Mouse (Mus musculus) MEL (cell line): ENCODE results near the gene Arhgef2. TPM values are rescaled to one million over a fixed set of nuclear protein-coding genes. Genes with fewer than 3 reads are reported as not detected.
"Not testable (repeated sequence)": the region's sequence is repeated elsewhere in the genome, so short reads cannot be mapped to it uniquely, and the experiment has no call there.

Experiments used
- DNase-seq: peaks from one replicate; pipeline ENCODE4 v3.0.0; 2011; ENCODE audit warnings: low read depth, low spot score
- H3K27ac ChIP-seq: 2 replicates; pipeline ENCODE4 v1.5.1; 2012; ENCODE audit warnings: low read depth, mild to moderate bottlenecking, control low read depth, low read length, moderate library complexity; ENCODE audit not compliant: control insufficient read depth
- H3K27me3 ChIP-seq, 2 experiments: fragments of 150-350 bp in 1 of 2; sonication (generic) in 1 of 2; 2 replicates each; pipeline ENCODE4 v1.6.1; 2012; ENCODE audit warnings: low read length in 2 of 2, mild to moderate bottlenecking in 2 of 2, improper control_type of control experiment in 1 of 2, moderate library complexity in 1 of 2; ENCODE audit not compliant: insufficient read depth in 2 of 2, control insufficient read depth in 1 of 2
- H3K36me3 ChIP-seq, 2 experiments: 2 replicates each; pipeline ENCODE4 v1.6.1; 2012 to 2014; ENCODE audit warnings: low read length in 2 of 2, improper control_type of control experiment in 1 of 2, inconsistent platforms in 1 of 2, mild to moderate bottlenecking in 1 of 2; ENCODE audit not compliant: insufficient read depth in 2 of 2, control insufficient read depth in 1 of 2
- H3K4me1 ChIP-seq, 2 experiments: fragments of 150-350 bp in 1 of 2; sonication (generic) in 1 of 2; 2 replicates each; pipeline ENCODE4 v1.6.1; 2012; ENCODE audit warnings: low read length in 2 of 2, improper control_type of control experiment in 1 of 2, mild to moderate bottlenecking in 1 of 2; ENCODE audit not compliant: insufficient read depth in 2 of 2, control insufficient read depth in 1 of 2
- H3K4me3 ChIP-seq, 2 experiments: fragments of 150-350 bp in 1 of 2; sonication (generic) in 1 of 2; 2 replicates each; pipeline ENCODE4 v1.5.1; 2012; ENCODE audit warnings: low read depth in 2 of 2, low read length in 2 of 2, mild to moderate bottlenecking in 2 of 2, moderate library complexity in 2 of 2, control low read depth in 1 of 2, improper control_type of control experiment in 1 of 2; ENCODE audit not compliant: control insufficient read depth in 1 of 2, insufficient read depth in 1 of 2
- H3K79me2 ChIP-seq: 2 replicates; pipeline ENCODE4 v1.6.1; 2012; ENCODE audit warnings: mild to moderate bottlenecking, low read length, moderate library complexity; ENCODE audit not compliant: control insufficient read depth, poor library complexity, insufficient read depth
- H3K9ac ChIP-seq: 2 replicates; pipeline ENCODE4 v1.6.1; 2012; ENCODE audit warnings: low read depth, mild to moderate bottlenecking, control low read depth, low read length, moderate library complexity; ENCODE audit not compliant: control insufficient read depth, poor library complexity, severe bottlenecking
- H3K9me3 ChIP-seq: fragments of 150-350 bp; sonication (generic); replicated peaks from 2 replicates; pipeline ENCODE4 v1.6.1; 2012; ENCODE audit warnings: mild to moderate bottlenecking, low read length, improper control_type of control experiment, moderate library complexity; ENCODE audit not compliant: insufficient read depth
- CHD2 ChIP-seq: IDR thresholded peaks from 2 replicates; pipeline ENCODE4 v1.6.1; 2011; ENCODE audit warnings: low read length, improper control_type of control experiment
- ELF1 ChIP-seq: IDR thresholded peaks from 2 replicates; pipeline ENCODE4 v1.6.1; 2014; ENCODE audit warnings: low read depth, mild to moderate bottlenecking, inconsistent platforms, low read length, improper control_type of control experiment, moderate library complexity
- GABPA ChIP-seq: IDR thresholded peaks from 2 replicates; pipeline ENCODE4 v1.6.1; 2012; ENCODE audit warnings: low read depth, mild to moderate bottlenecking, inconsistent platforms, low read length, improper control_type of control experiment, moderate library complexity
- GATA1 ChIP-seq: IDR thresholded peaks from 2 replicates; pipeline ENCODE4 v1.6.1; 2011; ENCODE audit warnings: low read depth, low read length, improper control_type of control experiment
- MAFK ChIP-seq: IDR thresholded peaks from 2 replicates; pipeline ENCODE4 v1.6.1; 2011; ENCODE audit warnings: low read depth, mild to moderate bottlenecking, low read length, improper control_type of control experiment, borderline replicate concordance
- MAX ChIP-seq: IDR thresholded peaks from 2 replicates; pipeline ENCODE4 v1.6.1; 2011; ENCODE audit warnings: low read length, improper control_type of control experiment
- MAZ ChIP-seq: IDR thresholded peaks from 2 replicates; pipeline ENCODE4 v1.6.1; 2012; ENCODE audit warnings: low read depth, mild to moderate bottlenecking, inconsistent platforms, low read length, improper control_type of control experiment
- MEF2A ChIP-seq: IDR thresholded peaks from 2 replicates; pipeline ENCODE4 v1.6.1; 2014; ENCODE audit warnings: low read depth, mild to moderate bottlenecking, inconsistent platforms, low read length, improper control_type of control experiment; ENCODE audit not compliant: poor library complexity, insufficient replicate concordance, severe bottlenecking; ENCODE audit errors: extremely low read depth
- MYB ChIP-seq: IDR thresholded peaks from 2 replicates; pipeline ENCODE4 v1.6.1; 2011; ENCODE audit warnings: mild to moderate bottlenecking, low read depth, low read length, improper control_type of control experiment
- MYC ChIP-seq: IDR thresholded peaks from 2 replicates; pipeline ENCODE4 v1.6.1; 2011; ENCODE audit warnings: low read depth, mild to moderate bottlenecking, low read length, improper control_type of control experiment, moderate library complexity
- NELFE ChIP-seq: IDR thresholded peaks from 2 replicates; pipeline ENCODE4 v1.6.1; 2011; ENCODE audit warnings: low read depth, low read length, improper control_type of control experiment
- NRF1 ChIP-seq: IDR thresholded peaks from 2 replicates; pipeline ENCODE4 v1.6.1; 2014; ENCODE audit warnings: low read depth, mild to moderate bottlenecking, inconsistent platforms, low read length, improper control_type of control experiment, moderate library complexity; ENCODE audit not compliant: poor library complexity, insufficient read depth, severe bottlenecking
- RCOR1 ChIP-seq: IDR thresholded peaks from 2 replicates; pipeline ENCODE4 v1.6.1; 2012; ENCODE audit warnings: low read depth, mild to moderate bottlenecking, inconsistent platforms, low read length, improper control_type of control experiment
- TBP ChIP-seq: IDR thresholded peaks from 2 replicates; pipeline ENCODE4 v1.8.0; 2011; ENCODE audit warnings: low read depth, low read length, improper control_type of control experiment
- TCF12 ChIP-seq: IDR thresholded peaks from 2 replicates; pipeline ENCODE4 v1.6.1; 2014; ENCODE audit warnings: low read depth, mild to moderate bottlenecking, inconsistent platforms, low read length, improper control_type of control experiment, moderate library complexity
- ZC3H11A ChIP-seq: IDR thresholded peaks from 2 replicates; pipeline ENCODE4 v1.6.1; 2012; ENCODE audit warnings: low read depth, mild to moderate bottlenecking, inconsistent platforms, low read length, improper control_type of control experiment
- ZNF384 ChIP-seq: IDR thresholded peaks from 2 replicates; pipeline ENCODE4 v1.6.1; 2012; ENCODE audit warnings: low read depth, mild to moderate bottlenecking, inconsistent platforms, low read length, improper control_type of control experiment
- polyA plus RNA-seq, 2 experiments: library from polyadenylated mRNA; stranded (reverse) in 1 of 2; unstranded in 1 of 2; fragments of >175 nt in 1 of 2; fragments of >200 nt in 1 of 2; gene quantifications; 2 replicates each; pipeline versions ENCODE4 v1.2.1 to v1.2.4; 2012; ENCODE audit warnings: low replicate concordance in 2 of 2, low read depth in 1 of 2; ENCODE audit not compliant: insufficient read length in 2 of 2, insufficient read depth in 1 of 2, missing spikeins in 1 of 2
- total RNA-seq: library from RNA; depleted of rRNA; stranded (reverse); fragments of 300-350 nt; gene quantifications from 2 replicates; pipeline ENCODE4 v1.2.3, GENCODE M21; 2012; rRNA removed

The Arhgef2 gene
- total RNA-seq (113 and 131 TPM in 2 replicates), polyA plus RNA-seq (100 to 1,000 TPM in 1 of 2 experiments, not detected in 1; 183 TPM)

- H3K4me1 ChIP-seq: peaks cover 6 to 18% of the 10 kb centered on the region in 2 experiments; a peak in 3 of 4 replicates
- not testable (repeated sequence) for H3K79me2 ChIP-seq, DNase-seq, H3K9me3 ChIP-seq, H3K27me3 ChIP-seq
- peaks cover 0 to 16% of the 10 kb centered on the region in 2 experiments; a peak in 2 of 4 replicates for H3K36me3 ChIP-seq
- H3K9ac ChIP-seq: peak within 1 kb of the TSS; percentile 30
- peak within 1 kb of the TSS; percentile 30 for H3K27ac ChIP-seq
- H3K4me3 ChIP-seq: peak within 1 kb of the TSS; percentile 10 to 13; a peak in 3 of 4 replicates
These were observed at the start of gene Arhgef2 for GRCm38 (mm10) chr3:88605666-88606065. TSS of gene Arhgef2 (plus strand) at chr3:88605966.

DNA sequence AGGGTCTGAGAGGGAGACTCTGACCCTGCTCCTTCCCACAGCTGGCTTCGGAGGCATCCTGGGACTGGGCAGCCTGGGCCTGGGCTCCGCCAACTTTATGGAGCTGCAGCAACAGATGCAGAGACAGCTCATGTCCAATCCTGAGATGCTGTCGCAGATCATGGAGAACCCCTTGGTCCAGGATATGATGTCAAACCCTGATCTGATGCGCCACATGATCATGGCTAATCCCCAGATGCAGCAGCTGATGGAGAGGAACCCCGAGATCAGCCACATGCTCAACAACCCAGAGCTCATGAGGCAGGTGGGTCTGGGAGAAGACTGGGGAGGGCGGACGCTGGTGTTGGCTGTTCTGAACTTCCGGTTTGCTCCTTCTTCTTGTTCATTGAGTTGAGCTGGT is 49.1 kb upstream of the Arhgef2 start:
- H3K79me2 ChIP-seq: peaks cover 24% of the 10 kb centered on the region
- DNase-seq: no peak
- H3K9me3 ChIP-seq: no peaks in the 10 kb centered on the region
- no peak overlapping the region for H3K4me3 ChIP-seq
- no peak overlapping the region for H3K9ac ChIP-seq
- no peak for TF ChIP-seq GATA1
- no peak for TF ChIP-seq TCF12
- TF ChIP-seq NRF1: no peak
- TF ChIP-seq MYC: no peak
- no peak for TF ChIP-seq ZNF384
- no peak for TF ChIP-seq ZC3H11A
- TF ChIP-seq MAX: no peak
- TF ChIP-seq MYB: no peak
- no peak for TF ChIP-seq GABPA
- no peak overlapping the region for H3K27ac ChIP-seq
- H3K36me3 ChIP-seq: peaks cover 9 to 28% of the 10 kb centered on the region in 2 experiments
- no peaks in the 10 kb centered on the region for H3K27me3 ChIP-seq
- peaks cover 3 to 5% of the 10 kb centered on the region in 2 experiments; a peak in 2 of 4 replicates for H3K4me1 ChIP-seq

DNA sequence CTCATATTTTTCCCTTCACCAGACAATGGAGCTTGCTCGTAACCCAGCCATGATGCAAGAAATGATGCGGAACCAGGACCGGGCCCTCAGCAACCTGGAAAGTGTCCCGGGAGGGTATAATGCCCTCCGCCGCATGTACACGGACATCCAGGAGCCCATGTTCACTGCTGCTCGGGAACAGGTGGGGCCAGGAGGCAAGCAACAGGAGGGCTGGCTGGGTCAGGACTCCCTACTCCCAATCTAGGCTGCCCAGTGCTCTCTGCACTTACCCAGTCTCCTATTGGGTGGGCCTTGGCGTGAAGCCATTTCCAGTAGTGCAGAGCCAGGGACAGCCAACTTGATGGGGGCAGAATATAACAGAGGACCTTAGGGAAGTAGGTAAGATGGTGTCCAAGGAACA is 46.2 kb upstream of the Arhgef2 start:
- H3K27ac ChIP-seq: no peak overlapping the region
- peaks cover 1 to 5% of the 10 kb centered on the region in 2 experiments; a peak in 2 of 4 replicates for H3K4me1 ChIP-seq
- no peaks in the 10 kb centered on the region for H3K27me3 ChIP-seq
- TF ChIP-seq MAX (no peak), MAZ (no peak), MAFK (no peak), CHD2 (no peak), ELF1 (no peak), ZC3H11A (no peak), RCOR1 (no peak), MEF2A (no peak), TBP (no peak), NELFE (no peak)
- TF ChIP-seq, all 39 proteins: peak for 0
- Histone ChIP-seq H3K9me3 (no peaks in the 10 kb centered on the region), H3K36me3 (peaks cover 5 to 37% of the 10 kb centered on the region in 2 experiments), H3K4me3 (no peak overlapping the region), H3K79me2 (peaks cover 11% of the 10 kb centered on the region), H3K9ac (no peak overlapping the region)
- no peak for DNase-seq
